Mouse (Mus musculus) neural tube, embryonic 12.5 days (tissue): ENCODE data around the gene Jph2. TPM values are rescaled to one million over a fixed set of nuclear protein-coding genes. Genes with fewer than 3 reads are reported as not detected.

Experiments
- polyA plus RNA-seq: library from polyadenylated mRNA; unstranded; fragments of >200 nt; fragmentation: Nextera tagmentation; extraction: Ambion mirVana; gene quantifications from 2 replicates; pipeline ENCODE4 v1.2.1, GENCODE M21; 2016

Gene Jph2
- polyA plus RNA-seq, 1 experiment from 2014 or later: 0.81 TPM

Other genes starting within 250 kb of the Jph2 start
- 13.8 and 18.8 TPM in 2 replicates for gene Tox2, start 194.9 kb downstream of the Jph2 start, polyA plus RNA-seq
- 74.3 and 74.8 TPM in 2 replicates for gene Oser1, start 26.7 kb upstream of the Jph2 start, polyA plus RNA-seq
- gene Gdap1l1, start 40.5 kb upstream of the Jph2 start, polyA plus RNA-seq: 83.1 and 83.6 TPM in 2 replicates
- 12.7 and 14.2 TPM in 2 replicates for gene Fitm2, start 74.6 kb upstream of the Jph2 start, polyA plus RNA-seq
- not detected in 2 replicates for gene R3hdml, start 94.3 kb upstream of the Jph2 start, polyA plus RNA-seq
- not detected in 2 replicates for gene Hnf4a, start 108.8 kb upstream of the Jph2 start, polyA plus RNA-seq
- gene Ttpal, start 204.3 kb upstream of the Jph2 start, polyA plus RNA-seq: 45.7 and 52.5 TPM in 2 replicates
- 34.5 and 41.2 TPM in 2 replicates for gene Serinc3, start 247.1 kb upstream of the Jph2 start, polyA plus RNA-seq